Mouse (Mus musculus): Measurements from ENCODE around the gene Nr0b2.
"Not testable (repeated sequence)": the region's sequence is repeated elsewhere in the genome, so short reads cannot be mapped to it uniquely, and the experiment has no call there.

Gene Nr0b2

GRCm38 (mm10) chr4:133552768-133553447 is at the start of gene Nr0b2:
Nr0b2 (plus strand) TSS chr4:133553376.
- DNase-seq (ENCODE audit: low spot score) = no peak

DNA sequence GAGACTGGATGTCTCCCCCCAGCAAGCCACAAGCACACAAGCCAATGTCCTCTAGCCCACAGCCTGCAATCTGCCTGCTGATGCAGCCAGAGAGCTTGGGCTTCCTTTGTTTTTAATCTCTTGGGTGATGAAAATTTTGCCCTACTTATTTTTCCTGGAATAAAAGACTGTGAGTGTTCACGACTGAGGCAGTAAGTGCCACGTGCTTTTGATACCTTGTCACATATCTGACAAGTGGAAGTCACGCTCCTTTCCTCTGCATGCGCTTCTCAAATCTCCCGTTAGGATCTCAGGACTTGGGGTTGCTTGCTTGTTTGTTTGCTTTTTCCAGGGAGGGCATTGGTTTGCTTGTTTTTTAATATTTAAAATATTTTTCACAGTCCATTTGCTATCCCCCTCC is 48.9 kb upstream of the Nr0b2 start:
- DNase-seq (ENCODE audit: low spot score) = no peak

DNA sequence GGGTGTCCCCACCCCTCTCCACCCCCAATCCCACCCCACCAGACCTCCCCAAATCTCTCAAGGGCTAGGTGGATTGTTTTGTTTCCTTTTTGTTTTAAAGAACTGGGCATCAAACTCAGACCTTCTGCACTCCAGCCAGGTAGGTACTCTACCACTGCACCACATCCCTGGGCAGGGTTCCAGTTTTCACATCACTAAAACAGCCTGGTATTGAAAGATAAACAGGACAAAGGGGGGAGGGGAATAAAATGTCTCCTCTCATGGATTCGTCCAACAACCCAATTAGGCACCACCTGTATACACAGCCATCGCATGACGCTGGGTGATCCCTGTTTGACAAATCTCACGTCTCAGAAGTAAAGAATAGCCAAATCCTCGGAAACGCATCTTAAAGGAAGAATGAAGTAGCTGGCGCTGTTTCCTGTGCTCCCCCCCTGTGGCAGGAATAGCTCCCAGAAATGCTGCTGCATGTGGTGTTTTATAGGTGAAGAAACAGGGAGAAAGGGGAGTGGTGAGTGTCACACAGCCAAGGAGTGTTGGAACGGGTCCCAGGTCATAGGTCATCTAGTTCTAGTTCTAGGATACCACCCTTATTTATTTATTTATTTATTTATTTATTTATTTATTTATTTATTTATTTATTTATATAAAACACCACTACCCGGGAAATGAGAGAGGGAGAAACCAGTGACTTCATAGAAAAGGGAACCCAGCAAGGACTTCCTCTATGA is 48.3 kb upstream of the Nr0b2 start:
- DNase-seq (ENCODE audit: low spot score) = no peak

GRCm38 (mm10) chr4:133506573-133506972 is 46.6 kb upstream of the Nr0b2 start:
- DNase-seq (ENCODE audit: low spot score) = no peak

DNA sequence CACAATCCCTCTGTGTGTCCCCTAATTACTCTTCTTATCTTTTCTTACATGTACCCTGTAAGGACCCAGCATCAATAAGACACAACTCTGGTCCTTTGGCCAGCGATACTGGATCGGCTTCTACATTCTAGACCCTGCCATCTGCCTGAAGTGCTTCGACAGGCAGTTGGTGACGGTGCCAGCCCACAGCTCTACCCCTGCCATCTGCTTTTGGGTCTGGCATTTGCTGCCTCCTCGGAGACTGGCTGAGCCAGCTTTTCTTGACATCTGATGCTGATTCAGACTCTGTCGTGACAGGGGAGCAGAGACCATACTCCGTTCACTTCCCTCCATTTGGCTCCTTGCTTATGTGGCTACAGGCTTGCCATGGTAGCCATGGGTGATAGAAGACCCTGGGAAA is 44.2 kb upstream of the Nr0b2 start:
- DNase-seq (ENCODE audit: low spot score) = no peak

DNA sequence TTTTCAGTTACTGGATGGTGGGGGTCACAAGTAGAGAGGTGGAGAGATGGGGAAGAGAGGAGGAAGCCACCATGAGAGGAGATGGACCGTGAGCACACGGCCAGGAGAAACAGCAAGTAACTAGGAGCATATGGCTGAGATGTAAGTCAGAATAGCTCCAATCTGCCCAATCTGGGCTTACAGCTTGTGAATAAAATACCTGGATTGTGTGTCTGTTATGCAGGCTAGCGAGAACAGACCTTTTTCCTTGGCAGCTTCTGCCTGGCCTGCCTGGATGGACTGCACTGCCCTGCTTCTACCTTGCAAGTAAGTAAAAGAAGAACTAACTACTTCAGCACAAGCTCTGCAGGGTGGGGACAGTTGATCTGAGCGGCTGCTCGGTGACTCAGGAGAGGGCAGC is 42.1 kb upstream of the Nr0b2 start:
- no peak for DNase-seq (ENCODE audit: low spot score)

DNA sequence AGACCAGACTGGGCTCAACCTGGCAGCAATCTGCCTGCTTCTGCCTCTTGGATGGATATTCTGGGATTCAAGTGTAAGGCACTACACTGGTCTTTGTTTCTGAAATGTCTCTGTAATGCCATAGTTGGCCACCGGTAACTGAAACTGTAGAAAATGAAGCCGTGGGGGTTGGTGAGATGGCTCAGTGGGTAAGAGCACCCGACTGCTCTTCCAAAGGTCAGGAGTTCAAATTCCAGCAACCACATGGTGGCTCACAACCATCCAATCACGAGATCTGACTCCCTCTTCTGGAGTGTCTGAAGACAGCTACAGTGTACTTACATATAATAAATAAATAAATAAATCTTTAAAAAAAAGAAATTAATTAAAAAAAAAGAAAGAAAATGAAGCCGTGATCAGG is 40.7 kb upstream of the Nr0b2 start:
- DNase-seq (ENCODE audit: low spot score) = not testable (repeated sequence)

DNA sequence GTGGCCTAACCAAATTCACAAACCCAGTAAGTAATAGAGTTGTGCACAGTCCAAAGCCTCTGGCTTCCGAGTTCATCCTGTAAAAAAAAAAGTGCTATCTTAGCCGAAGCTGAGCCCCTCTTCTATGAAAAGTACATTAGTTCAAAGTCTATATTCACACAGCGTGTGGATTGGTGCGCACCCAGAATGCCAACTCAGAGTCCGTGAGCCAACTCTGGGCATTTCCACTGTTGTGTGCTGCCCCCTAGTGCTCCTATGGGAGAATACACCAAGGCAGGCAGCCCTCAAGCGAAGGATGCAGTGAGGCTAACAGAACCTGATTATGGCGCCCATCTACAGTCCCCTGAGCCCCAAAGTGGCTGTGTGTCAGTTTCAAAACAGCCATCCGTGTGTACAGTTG is 40.2 kb upstream of the Nr0b2 start:
- DNase-seq (ENCODE audit: low spot score) = peak; percentile 77

- DNase-seq (ENCODE audit: low spot score) = no peak
These were observed 34.4 kb upstream of the Nr0b2 start, which contains the start of gene Kdf1 for GRCm38 (mm10) chr4:133518601-133519368. Kdf1 (plus strand) TSS chr4:133518963.

DNA sequence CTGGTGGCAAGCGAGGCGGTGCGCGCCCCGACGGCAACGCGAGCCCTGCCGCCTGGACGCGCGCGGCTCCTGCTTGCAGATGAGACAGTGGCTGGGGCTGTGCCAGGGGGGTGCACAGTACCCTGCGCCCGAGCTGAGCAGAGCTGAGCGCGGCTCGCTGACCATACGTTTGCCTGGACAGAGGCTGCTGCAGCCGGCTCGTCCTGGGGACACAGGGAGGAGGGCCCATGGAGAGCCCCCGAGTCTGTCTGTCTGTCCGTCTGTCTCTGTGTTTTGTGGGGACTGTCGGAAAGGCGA is 33.9 kb upstream of the Nr0b2 start:
- no peak for DNase-seq (ENCODE audit: low spot score)

- no peak for DNase-seq (ENCODE audit: low spot score)
These were observed 31.7 kb upstream of the Nr0b2 start for GRCm38 (mm10) chr4:133521502-133521901.

DNA sequence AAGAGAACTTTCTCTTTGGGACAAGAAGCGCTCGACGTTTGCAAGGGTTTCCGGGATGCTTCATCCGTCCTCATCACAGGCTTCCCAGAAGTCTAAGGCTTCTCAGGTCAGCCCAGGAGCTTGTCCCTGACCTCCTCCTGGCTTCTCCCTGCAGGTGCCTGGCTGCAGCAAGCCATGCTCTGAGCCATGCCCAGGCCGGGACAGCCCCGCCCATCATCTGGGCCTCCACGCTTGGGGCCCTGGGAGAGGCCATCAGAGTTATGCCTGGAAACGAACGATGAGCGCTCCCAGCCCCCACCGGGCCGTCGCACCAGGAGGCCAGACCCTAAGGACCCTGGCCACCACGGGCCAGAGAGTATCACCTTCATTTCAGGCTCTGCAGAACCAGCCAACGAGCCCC is 25.4 kb upstream of the Nr0b2 start:
- no peak for DNase-seq (ENCODE audit: low spot score)

DNA sequence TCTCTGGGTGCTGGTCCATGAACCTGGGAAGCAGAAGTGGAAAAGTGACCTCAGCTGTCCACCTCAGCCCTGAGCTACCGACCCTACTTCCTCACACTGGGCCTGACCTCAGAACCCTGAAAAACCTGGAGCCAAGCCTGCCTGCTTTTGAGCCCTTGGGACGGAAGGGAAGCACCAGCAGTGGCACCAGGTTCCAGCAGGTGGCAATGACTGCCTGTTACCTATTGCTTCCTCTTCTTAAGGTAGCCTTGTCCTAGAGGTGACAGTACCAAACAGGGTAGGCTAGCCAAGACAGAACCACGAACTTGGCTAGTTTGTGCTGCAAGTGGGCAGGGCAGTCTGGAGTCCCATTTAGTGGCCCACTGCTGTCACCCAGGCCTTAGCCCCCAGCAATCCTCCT is 20.4 kb upstream of the Nr0b2 start:
- DNase-seq (ENCODE audit: low spot score) = no peak

GRCm38 (mm10) chr4:133536081-133536480 is 17.1 kb upstream of the Nr0b2 start:
- no peak for DNase-seq (ENCODE audit: low spot score)

DNA sequence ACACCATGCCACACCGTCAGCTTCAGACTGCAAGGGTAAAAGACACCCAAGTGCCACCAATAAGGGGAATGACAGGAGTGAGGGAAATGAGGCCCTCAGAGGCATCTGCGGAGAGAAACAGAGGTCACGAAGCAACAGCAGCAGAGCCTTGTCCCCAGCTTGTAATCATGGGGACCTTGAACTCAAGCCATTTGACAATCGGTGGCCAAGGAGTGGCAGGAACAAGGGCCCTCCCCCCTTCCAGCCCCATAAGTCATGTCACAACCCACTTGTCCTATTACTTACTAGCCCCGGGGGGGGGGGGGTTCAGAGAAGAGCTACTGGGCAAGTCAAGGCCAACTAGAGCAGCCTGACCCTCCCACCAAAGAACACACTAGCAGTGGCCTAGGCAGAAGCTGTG is 16.5 kb upstream of the Nr0b2 start:
- no peak for DNase-seq (ENCODE audit: low spot score)

DNA sequence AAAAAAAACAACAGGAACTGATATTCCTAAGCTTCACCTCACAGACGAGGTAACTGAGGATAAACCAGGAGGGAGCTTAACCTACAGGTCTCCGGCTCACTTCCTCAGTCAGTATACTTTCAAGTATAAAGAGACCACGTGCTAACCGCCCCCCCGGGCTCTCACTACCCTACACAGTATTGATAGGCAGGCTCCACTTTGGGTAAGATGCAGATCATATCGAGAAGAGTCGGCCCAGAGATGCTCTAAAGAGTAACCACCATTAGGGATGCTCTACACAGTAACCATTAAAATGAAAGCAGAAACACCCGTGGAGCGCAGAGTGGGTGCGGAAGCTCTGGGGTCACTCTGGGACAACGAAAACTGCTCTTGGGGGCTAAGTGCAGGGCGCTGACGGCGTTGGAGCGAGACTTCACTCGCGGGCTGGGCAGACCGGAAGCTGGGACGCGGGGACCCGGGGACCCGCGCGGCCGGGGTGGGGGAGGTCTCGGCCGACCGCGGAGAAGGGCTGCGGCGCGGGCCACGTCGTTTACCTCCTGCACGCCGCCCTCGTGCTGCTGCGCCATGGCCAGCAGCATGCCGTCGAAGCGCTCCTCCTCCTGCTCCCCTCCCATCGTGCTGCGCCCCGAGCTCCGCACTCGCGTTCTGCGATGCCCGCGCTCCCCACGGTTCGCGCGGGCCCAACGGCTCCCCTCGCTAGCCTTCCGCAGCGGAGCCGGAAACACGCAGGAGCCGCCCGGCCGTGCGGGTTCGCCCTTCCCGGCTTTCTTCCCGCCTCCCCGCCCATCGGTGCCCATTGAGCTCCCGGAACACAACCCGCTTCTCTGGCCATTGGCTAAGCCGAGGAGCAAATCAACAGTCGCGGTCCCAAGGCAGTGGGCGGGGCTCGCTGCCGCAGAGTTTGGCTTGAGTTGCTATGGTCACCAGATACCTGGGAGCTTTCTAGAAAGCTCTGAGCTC is 7.6 kb upstream of the Nr0b2 start, which contains the start of gene Nudc:
TSS of gene Nudc (minus strand) at position 725 of the 960 bp plus-strand sequence.
- DNase-seq (ENCODE audit: low spot score) = peak; percentile 99

DNA sequence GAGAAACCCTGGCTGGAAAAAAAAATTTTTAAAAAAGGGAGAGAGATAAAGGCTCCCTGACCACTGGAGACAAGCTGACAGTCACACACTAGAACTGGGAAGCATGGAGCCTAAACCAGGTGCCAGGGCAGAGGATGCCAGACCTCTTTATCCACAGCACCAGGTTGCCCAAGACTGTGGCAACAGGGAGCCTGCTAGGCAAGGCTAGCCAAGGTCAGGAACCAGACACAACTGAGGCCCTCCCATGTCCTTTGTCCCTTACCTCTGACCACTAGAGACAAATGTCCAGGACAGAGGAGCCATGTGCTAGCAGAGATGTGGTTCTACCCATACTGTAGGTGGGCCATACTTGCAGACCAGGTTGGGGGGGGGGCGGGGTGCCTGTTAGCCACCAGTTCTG is 1.1 kb upstream of the Nr0b2 start:
- no peak for DNase-seq (ENCODE audit: low spot score)

GRCm38 (mm10) chr4:133553448-133554330 is 513 bp downstream of the Nr0b2 start:
- DNase-seq (ENCODE audit: low spot score) = no peak

- DNase-seq (ENCODE audit: low spot score) = no peak
These were observed 4.0 kb downstream of the Nr0b2 start for GRCm38 (mm10) chr4:133557041-133557717.

GRCm38 (mm10) chr4:133559846-133560245 is 6.7 kb downstream of the Nr0b2 start:
- no peak for DNase-seq (ENCODE audit: low spot score)

All from MN1 (cell line).